Mouse (Mus musculus) bone marrow macrophage, adult 2 months (primary cell): ENCODE measurements around the gene Usp6nl.

ENCODE experiments used
- CTCF ChIP-seq: IDR thresholded peaks from 2 replicates; pipeline ENCODE4 v1.5.1; 2012; ENCODE audit warnings: low read depth, mild to moderate bottlenecking, low read length, moderate library complexity
- POLR2A ChIP-seq: IDR thresholded peaks from 2 replicates; pipeline ENCODE4 v1.6.1; 2012; ENCODE audit warnings: mild to moderate bottlenecking, low read depth, low read length, borderline replicate concordance

DNA sequence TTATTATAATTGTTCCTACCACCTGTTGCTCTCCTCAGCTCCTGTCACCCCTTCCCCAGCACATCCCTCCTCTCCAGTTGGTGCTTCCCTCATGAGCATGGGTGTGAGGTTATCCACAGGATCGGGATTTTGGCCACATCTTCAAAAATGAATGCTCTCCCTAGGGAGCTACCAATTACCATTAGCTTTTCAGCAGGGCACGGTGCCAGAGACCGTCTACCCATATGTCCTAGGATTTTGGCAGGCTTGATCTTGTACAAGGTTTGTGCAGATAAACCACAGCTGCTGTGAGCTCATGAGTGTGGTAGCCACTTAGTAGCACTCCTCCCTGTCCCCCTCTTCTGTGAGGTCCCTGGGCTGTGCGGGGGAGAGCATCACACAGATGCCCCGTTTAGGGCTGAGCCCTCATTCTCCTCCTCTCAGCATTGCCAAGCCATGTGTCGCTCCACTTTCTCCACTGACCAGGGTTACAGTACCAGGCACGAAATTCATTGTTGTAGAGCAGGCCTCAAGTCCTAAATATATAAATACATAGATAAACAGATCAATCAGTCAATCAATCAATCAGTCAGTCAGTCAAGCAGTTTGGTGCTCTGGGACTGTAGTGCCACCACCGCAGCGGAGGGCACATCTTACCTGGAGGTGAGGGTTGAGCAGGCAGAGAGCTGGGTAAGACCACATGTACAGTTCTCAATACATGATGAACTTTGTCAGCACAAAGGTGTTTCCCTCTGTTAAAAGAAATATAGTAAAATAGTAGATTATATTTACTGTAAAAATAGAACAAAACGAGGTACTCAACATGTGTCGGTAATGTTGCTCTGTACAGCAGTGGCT, 27.0 kb downstream of the Usp6nl start:
- TF ChIP-seq CTCF (no peak), POLR2A (no peak)
